Mouse (Mus musculus) T-cell, adult 2 months (primary cell): ENCODE data around the gene Kdf1.

Experiments used
- DNase-seq: peaks from one replicate; pipeline ENCODE4 v3.0.0; 2022; ENCODE audit warnings: low spot score

Kdf1 gene

GRCm38 (mm10) chr4:133553448-133554330, 34.9 kb downstream of the Kdf1 start:
- DNase-seq: no peak

- no peak for DNase-seq
Observed at GRCm38 (mm10) chr4:133557041-133557717, 38.4 kb downstream of the Kdf1 start.

- DNase-seq: no peak
Observed at GRCm38 (mm10) chr4:133559846-133560245, 41.1 kb downstream of the Kdf1 start.

- no peak for DNase-seq
Observed at GRCm38 (mm10) chr4:133561622-133562021, 42.9 kb downstream of the Kdf1 start.

- DNase-seq: no peak
Observed at GRCm38 (mm10) chr4:133563123-133563571, 44.4 kb downstream of the Kdf1 start.

GRCm38 (mm10) chr4:133567251-133567650, 48.5 kb downstream of the Kdf1 start:
- no peak for DNase-seq

- no peak for DNase-seq
Observed at GRCm38 (mm10) chr4:133569291-133570065, 50.7 kb downstream of the Kdf1 start.

GRCm38 (mm10) chr4:133570066-133570466, 51.3 kb downstream of the Kdf1 start:
- DNase-seq: no peak

- peak; percentile 85 for DNase-seq
Observed at GRCm38 (mm10) chr4:133574070-133574842, 55.5 kb downstream of the Kdf1 start, which contains the start of gene Gpatch3. TSS of gene Gpatch3 (plus strand) at chr4:133574745.

- DNase-seq: no peak
Observed at GRCm38 (mm10) chr4:133574843-133575202, 56.1 kb downstream of the Kdf1 start.

- no peak for DNase-seq
Observed at GRCm38 (mm10) chr4:133577983-133578382, 59.2 kb downstream of the Kdf1 start.
